Mouse (Mus musculus) lung, postnatal 0 days (tissue): Measurements from ENCODE around the gene Dner.

ENCODE experiments used
- CTCF ChIP-seq: IDR thresholded peaks from 2 replicates; pipeline ENCODE4 v1.5.1; 2016; ENCODE audit warnings: antibody characterized with exemption, mild to moderate bottlenecking
- EP300 ChIP-seq: IDR thresholded peaks from 2 replicates; pipeline ENCODE4 v1.6.1; 2016; ENCODE audit warnings: antibody characterized with exemption, mild to moderate bottlenecking, control low read depth

DNA sequence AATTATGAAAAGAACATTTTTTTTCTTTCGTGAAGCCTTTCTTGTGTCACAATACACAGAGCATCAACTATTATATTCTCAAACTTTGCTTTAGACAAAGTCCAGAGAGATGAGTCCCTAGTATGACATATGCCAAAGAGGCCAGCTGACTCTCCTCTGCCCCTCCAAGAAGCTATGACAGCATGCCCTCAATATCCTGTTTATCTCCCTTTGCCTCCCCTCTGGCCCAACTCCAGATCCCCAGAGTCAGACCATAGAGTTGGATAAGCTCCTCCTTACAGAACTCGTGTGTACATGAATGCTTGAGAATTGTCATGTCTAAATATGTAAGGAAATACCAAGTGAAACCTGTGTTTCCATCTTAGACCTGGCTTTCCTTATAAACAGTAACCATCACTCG lies 170.5 kb downstream of the Dner start:
- TF ChIP-seq EP300 (no peak), CTCF (no peak)
